In the genomic region with DNA sequence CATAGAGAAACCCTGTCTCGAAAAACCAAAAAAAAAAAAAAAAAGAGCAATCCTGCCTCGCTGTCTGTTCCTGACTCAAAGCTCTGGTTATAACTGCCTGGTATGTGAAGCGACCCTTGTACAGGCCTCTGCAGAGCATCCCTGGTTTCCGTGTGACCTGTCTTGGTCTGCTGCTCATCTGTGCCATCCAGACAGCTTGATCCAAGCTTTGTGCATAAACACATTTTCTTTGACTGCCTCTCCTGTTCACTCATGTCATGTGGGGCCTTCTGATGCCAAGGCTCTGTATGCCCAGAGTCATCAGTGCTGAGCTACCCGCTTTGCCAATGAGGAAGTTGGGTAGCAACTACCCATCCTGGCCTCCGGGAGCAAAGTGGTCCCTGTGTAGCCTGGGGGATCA, we compare ENCODE assay signal across 19 mouse cellular contexts.
A peak's percentile ranks its signal among the peaks of the same experiment; 100 is the strongest.
DNase-seq lines count a peak whose midpoint lies in the region; ATAC-seq and TF ChIP-seq lines count a peak whose summit lies in the region.
"Had no signal": no experiment of that assay in that cellular context is flagged by ENCODE, and none has a peak within 500 bp of the region (broad histone marks: within the 10 kb centered on the region; RNA-seq: fewer than 3 reads in every experiment).

No protein-coding gene starts in this region.

- peaks cover 8% of the 10 kb centered on the region; the same call in 1 of the 2 replicates for H3K4me1 ChIP-seq in kidney, adult 2 months (ENCODE audit: control insufficient read depth, insufficient read depth, low read length)
- H3K4me1 ChIP-seq in kidney, embryonic 15.5 days: peaks cover 46% of the 10 kb centered on the region

- no peaks in the 10 kb centered on the region for H3K27me3 ChIP-seq in kidney, adult 2 months (replicated peaks; ENCODE audit: control insufficient read depth, insufficient read depth, low read length)
- no peaks in the 10 kb centered on the region for H3K27me3 ChIP-seq in kidney, embryonic 15.5 days
- H3K27me3 ChIP-seq: embryonic facial prominence, embryonic 13.5 days; hindbrain, embryonic 12.5 days had no signal

- peak; percentile 69 for ATAC-seq in kidney, embryonic 15.5 days (replicated peaks; ENCODE audit: low FRiP score)
- no peak for ATAC-seq in inflammation-experienced regulatory T-cells, adult 6 months
- ATAC-seq: forebrain, embryonic 14.5 days; hindbrain, embryonic 16.5 days had no signal

- TF ChIP-seq POLR2A in kidney, adult 2 months (IDR thresholded peaks at IDR 0.05; ENCODE audit: low read depth, low read length): no peak

- peak; percentile 36 for DNase-seq in Muller cell, postnatal 12 days (ENCODE audit: inconsistent ontology term)
- peak; percentile 93 for DNase-seq in kidney, adult 2 months
- DNase-seq in kidney, postnatal 14 days: peak; percentile 77
- DNase-seq in cerebellum, postnatal 36 days: no peak
- DNase-seq in layer of hippocampus, adult 11-12 months (ENCODE audit: low spot score): no peak
- DNase-seq: adrenal gland, adult 8-10 months; adrenal gland, postnatal 36 days; cerebellum, adult 2 months; cerebellum, postnatal 10 days; heart, adult 18-20 months; heart, postnatal 10 days; heart, postnatal 4 days had no signal

- no peak overlapping the region for H3K4me2 ChIP-seq in kidney, embryonic 15.5 days
- H3K4me2 ChIP-seq: embryonic facial prominence, embryonic 13.5 days; hindbrain, embryonic 12.5 days had no signal

- no peak overlapping the region for H3K4me3 ChIP-seq in kidney, adult 2 months (ENCODE audit: insufficient read depth, low read depth, low read length)
- no peak overlapping the region for H3K4me3 ChIP-seq in kidney, embryonic 15.5 days (replicated peaks)
- H3K4me3 ChIP-seq: embryonic facial prominence, embryonic 13.5 days; heart, embryonic 10.5 days; hindbrain, embryonic 12.5 days had no signal

- no peaks in the 10 kb centered on the region for H3K9me3 ChIP-seq in kidney, embryonic 15.5 days (replicated peaks)
- H3K9me3 ChIP-seq: embryonic facial prominence, embryonic 13.5 days; heart, embryonic 10.5 days; hindbrain, embryonic 12.5 days had no signal

- WGBS in kidney, adult 2 months: 51% methylated on average over 6 of the region's 6 CpGs
- WGBS in kidney, embryonic 15.5 days: 58% methylated on average over 6 of the region's 6 CpGs

- no peak overlapping the region for H3K9ac ChIP-seq in kidney, embryonic 15.5 days
- H3K9ac ChIP-seq: embryonic facial prominence, embryonic 13.5 days; hindbrain, embryonic 12.5 days had no signal

- H3K36me3 ChIP-seq in kidney, adult 2 months (ENCODE audit: control insufficient read depth, insufficient read depth, low read length): no peaks in the 10 kb centered on the region
- H3K36me3 ChIP-seq in kidney, embryonic 15.5 days: no peaks in the 10 kb centered on the region
- H3K36me3 ChIP-seq: embryonic facial prominence, embryonic 13.5 days; hindbrain, embryonic 12.5 days had no signal

- TF ChIP-seq CTCF in kidney, adult 2 months (conservative IDR thresholded peaks at IDR 0.05; ENCODE audit: insufficient read depth, insufficient read length, low read depth, low read length): no peak

- H3K27ac ChIP-seq in kidney, adult 2 months (ENCODE audit: insufficient read depth, low read depth, low read length): no peak overlapping the region
- peak overlapping the region; percentile 59 for H3K27ac ChIP-seq in kidney, embryonic 15.5 days
- H3K27ac ChIP-seq: embryonic facial prominence, embryonic 13.5 days; heart, embryonic 10.5 days; hindbrain, embryonic 12.5 days had no signal

Comparison
In these comparisons a context has a peak if more than half of its experiments do, and no peak if none do; other contexts are left out.
1. DNase-seq: peak in Muller cell, postnatal 12 days (single experiment), kidney, adult 2 months (single experiment) and kidney, postnatal 14 days (single experiment); none in cerebellum, postnatal 36 days (0 of 2) and layer of hippocampus, adult 11-12 months (single experiment).